Mouse (Mus musculus): Measurements from ENCODE around the gene Nxf1.

Nxf1 gene

DNA sequence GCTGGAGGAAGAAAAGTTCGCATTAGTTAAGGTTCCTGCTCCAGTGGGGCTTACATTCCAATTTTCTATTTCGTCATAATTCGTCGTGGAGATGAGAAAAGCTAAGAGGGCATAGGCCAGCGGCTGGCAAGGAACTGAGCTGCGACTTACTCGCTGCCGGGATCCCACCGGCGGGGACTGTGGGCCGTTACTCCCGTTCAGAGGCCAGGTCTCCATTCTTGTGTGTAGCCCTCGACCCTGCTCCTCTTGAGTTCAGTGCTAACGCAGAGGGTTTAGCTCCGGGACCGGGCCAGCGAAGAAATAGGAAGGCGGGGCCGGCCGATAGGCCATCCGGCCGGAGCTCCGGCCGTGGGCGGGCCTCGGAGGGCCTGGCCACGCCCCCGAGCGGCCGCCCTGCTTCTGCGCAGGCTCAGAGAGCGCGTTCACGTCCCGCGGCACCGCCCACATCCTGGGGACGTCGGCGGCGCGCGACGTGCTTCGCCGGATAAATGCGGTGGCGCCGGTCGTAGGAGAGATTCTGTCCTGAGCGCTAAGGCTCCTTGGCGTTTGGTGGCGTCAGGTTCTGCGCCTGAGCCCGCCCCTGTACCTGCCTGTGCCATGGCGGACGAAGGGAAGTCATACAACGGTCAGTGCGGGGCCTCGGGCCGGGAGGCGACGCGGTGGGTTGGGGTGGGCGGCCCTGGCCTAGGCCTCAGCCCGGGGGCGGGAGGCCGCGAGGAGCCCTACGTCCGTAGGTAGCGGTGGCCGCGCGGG is at the start of gene Nxf1:
TSS of gene Nxf1 (plus strand) at position 439 of the 753 bp plus-strand sequence.
- peak; percentile 91 for DNase-seq (ENCODE audit: low read depth, low spot score)

DNA sequence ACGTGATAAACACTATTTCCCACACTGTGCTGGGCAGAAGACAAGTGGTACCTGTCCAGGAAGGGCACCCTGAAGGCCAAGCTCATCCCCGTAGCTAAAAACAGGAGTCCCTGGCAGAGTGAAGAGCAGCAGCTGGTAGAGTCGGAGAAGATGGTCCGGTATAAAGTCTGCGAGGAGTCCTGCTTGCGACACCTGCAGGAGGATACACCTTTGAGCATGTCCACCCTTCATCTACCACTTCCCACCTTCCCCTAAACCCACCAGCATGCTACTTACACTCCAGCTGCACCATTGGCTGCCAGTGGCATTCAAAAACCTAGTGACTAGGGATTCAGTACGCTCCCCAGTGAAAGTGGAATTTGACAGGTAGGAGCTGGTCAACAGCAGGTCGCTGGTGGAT is 47.9 kb upstream of the Nxf1 start:
- DNase-seq (ENCODE audit: low read depth, low spot score), result no peak

DNA sequence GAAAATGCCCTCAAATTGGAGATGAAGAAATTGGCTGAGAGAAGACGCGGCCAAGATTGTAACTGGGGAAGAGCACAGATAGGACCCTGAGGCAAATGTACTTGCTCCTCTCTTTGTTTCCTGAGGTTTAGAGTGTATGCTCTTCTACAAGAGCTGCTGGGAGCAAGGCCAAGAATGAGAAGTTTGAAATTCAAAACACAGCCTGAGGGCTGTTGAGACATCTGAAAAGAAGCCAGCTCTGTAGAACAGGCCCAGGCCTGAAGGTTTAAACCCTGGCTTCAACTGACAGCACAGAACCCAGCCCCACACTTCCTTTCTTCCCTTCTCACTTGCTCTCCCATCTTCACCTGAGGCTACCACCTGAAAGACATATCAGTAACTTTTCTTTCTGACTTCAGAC is 46.8 kb upstream of the Nxf1 start:
- peak; percentile 96 for DNase-seq (ENCODE audit: low read depth, low spot score)

DNA sequence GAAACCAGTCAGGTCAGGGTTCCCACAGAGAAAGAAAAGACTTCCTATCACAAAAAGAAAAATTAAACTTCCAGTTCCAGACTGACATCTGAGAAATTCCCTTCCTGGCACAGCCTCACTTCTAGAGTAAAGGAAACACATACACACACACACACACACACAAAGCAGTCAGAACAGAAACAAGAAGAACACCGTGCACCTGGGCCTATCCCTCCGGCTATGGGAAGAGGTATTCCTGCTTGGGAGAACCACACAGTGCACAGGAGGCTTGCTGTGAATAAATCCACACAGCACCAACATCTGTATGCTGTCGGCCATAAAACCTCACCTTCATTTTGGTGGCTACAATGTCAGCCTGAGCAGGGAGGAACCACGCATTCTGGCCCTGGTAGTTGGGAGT is 45.4 kb upstream of the Nxf1 start:
- DNase-seq (ENCODE audit: low read depth, low spot score), result peak; percentile 38

DNA sequence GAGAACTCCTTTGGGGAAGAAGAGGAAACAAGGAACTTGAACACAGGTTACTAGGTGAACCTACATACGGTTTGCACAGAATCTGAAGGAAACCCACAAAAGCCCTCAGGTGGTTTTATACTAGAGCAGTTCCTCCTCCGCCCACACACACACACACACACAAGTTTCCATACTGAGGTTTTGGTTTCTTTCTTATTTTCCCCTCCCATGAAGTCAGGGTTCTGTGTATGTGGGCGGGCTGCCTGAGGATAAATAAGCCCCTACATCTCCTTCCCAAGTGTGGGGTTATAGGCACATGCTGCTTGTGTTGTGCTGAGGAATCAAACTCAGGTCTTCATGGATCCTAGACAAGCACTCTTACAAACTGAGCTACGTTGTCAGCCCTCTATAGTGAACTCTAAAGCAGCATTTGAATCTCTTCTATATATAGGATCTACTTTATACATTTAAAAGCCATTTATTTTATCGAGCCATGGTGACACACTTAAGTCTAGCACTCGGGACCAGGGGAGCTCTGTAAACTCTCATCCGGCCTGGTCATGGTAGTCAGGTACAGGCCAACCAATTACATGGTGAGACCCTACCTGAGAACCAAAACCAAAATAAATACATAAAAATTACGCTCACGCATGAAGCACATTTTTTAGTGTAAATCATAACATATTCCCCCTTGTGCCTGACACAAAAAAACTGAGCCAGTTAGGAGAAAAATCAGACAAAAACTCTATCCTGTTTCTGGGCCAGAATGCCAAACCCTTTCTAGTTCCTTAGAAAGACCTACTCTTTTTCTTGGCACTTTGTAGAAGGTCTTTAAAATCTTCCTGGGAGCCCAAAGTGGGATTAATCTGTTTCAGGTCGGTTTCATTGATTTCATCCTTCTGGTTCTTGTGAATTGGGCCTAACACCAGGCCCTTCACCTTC is 44.7 kb upstream of the Nxf1 start:
- peak; percentile 75 for DNase-seq (ENCODE audit: low read depth, low spot score)

DNA sequence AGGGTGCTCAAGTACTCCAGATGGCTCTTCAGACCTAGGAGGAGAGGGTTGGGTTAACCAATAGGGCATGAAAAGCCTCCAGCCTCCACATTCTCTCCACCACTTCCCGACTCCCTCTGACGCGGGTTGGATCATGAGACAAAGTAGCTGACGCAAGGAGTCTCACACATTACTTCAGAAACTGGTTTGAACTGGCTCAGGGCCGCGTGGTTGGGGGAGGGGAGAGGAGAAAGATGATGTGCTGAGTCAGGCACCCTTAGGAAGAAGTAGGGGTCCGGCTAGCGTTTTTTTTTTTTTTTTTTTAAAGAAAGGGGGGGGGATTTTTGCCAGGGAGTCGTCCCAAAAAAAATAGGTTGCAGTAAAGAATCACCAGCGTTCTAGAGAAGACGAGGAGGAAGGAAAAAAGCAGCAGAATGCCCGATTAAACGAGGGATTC is 44.0 kb upstream of the Nxf1 start:
- DNase-seq (ENCODE audit: low read depth, low spot score), result peak; percentile 99

DNA sequence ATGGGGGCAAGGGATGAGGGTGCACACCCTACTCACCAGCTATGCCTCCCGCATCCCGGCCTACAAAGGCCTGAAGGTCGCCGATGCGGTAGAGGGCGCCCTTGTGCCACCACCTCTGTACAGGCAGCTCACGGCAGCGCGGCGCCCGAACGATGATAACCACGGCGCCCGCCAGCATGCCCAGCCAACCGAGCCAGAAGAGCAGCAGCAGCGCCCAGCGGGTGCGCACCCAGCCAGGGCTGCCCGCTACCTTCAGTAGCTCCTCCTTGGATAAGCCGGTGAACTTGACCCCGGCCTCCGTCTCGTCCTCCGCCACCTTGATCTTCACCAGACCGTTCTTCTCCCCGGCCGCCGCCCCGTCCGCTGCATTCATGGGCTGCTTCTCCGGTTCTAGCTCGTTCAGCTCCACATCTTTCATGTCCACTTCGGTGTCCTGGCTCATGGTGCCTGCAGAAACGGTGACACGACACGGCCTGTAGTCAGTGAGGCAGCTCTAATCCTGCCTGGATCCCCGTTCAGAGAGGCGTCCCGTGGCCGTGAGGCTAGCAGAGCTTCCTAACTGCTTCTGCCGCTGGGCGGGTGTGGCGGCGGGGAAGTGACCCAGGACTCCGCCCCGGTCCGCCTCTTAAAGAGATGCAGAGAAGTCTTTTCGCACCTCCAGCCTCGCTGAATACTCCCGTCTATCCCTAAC is 43.4 kb upstream of the Nxf1 start:
- DNase-seq (ENCODE audit: low read depth, low spot score), result peak; percentile 93

DNA sequence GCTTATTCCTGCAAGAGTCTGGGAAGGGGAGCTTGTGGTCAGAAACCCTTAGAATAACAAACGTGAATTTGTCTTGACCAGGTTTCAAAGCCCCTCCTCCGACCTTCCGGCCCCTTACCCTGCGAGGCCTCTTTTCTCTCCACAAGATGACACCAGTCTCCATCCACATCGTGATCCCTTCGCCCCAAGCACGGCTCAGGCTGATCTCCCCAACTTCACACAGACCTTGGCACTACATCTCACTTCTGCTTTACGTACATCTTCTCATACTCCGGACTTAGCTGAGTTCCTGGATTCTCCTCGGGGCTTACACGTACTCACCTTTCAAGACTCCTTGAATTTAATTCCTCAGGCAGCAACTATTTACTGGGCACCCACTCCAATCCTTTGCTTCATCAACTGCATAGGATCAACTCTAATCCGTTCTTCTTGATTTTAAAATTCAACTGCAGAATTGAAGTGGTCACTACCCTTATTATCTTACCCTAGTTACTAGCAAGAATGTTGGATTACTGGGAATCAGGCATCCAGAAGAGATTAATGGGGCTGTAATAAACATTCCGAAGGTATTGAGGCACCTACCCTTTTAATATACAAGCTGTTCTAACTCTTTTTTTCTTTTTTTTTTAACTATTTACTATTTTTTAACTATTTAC is 42.7 kb upstream of the Nxf1 start:
- no peak for DNase-seq (ENCODE audit: low read depth, low spot score)

DNA sequence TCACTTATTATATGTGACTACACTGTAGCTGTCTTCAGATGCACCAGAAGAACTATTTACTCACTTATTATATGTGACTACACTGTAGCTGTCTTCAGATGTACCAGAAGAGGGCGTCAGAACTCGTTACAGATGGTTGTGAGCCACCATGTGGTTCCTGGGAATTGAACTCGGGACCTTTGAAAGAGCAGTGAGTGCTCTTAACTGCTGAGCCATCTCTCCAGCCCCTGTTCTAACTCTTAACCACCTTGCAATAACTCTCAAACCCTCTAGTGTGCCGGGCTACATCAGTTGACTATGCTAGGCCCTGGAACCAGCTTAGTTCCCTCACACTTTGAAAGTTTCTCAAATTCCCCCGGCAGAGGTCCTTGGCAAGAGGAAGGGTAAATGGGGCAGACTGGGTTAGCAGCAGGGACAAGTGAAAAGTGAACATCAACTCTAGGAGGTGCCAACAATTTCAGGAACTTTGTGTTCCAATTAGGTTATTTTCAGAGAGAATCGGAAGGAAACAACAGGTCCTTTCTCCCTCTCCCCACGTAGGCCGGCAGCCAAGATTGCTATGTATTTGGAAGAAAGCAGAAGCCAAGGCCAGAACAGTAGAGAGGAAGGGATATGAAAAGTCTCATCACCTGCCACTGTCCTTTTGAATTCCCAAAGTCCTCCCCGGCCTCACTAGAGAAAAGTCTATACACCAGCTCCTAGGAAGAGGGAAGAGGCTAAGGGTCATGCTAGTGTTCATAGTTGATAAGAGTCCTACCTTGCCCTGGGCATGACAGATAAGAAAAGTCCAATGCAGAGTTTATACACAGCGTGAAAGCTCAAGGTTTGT is 42.0 kb upstream of the Nxf1 start:
- no peak for DNase-seq (ENCODE audit: low read depth, low spot score)

DNA sequence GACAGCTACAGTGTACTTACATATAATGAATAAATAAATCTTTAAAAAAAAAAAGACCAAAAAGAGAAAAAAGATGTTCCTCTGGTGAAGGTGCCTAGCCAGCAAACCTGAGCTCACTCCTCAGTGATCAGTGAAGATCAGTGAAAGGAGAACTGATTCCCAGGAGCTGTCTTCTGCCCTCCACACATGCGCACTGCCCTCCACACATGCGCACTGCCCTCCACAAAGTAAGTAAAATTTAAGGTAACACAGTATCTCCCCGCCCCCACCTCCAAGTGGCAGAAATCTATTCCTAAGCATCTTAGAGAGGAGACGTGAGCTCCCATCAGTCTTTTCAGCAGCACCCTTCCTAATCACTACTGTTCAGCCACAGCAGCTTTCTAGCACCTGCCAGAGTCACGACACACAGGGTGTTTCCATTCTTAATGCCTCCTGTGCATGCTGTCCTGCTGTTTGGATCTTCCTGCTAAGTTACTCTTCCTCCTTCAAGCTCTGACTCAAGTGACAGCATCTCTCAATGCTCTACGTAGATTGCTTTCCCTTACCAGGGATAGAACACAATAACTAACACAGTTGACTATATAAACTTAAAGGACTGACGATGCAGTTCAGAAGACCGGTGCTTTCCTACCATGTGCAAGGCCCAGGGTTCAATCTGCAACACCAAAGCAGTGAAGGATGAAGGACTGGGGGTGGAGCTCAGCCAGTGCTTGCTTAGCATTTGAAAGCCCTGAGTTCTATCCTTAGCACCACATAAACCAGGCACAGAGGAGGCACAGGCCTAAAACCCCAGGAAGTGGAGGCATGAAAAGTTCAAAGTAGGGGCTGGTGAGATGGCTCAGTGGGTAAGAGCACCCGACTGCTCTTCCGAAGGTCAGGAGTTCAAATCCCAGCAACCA is 40.8 kb upstream of the Nxf1 start:
- no peak for DNase-seq (ENCODE audit: low read depth, low spot score)

DNA sequence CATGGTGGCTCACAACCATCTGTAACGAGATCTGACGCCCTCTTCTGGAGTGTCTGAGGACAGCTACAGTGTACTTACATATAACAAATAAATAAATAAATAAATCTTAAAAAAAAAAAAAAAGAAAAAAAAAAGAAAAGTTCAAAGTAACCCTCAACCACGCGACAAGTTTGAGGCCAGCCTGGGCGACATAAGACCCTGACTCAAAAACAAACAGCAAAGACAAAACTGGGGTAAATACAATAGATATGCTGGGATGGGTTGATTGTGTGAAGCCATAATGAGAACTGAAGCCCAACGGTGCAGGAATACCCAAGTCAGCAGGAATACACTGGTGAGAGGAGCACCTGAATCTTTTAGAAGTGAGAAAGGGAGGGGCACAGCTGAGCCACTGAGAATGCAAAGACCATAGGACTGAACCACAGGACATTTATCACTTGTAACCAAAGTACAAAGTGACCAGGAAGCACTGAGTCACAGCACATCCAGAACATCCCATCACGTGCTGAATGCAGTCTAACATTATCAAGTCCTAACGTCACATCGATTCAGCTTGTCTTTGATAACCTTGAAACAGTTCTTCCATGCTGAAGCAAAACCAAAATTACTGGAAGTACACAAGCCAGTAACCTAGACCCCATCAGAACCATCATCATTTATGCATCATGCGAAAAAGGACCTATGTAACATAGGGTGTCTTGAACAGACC is 40.0 kb upstream of the Nxf1 start:
- no peak for DNase-seq (ENCODE audit: low read depth, low spot score)

DNA sequence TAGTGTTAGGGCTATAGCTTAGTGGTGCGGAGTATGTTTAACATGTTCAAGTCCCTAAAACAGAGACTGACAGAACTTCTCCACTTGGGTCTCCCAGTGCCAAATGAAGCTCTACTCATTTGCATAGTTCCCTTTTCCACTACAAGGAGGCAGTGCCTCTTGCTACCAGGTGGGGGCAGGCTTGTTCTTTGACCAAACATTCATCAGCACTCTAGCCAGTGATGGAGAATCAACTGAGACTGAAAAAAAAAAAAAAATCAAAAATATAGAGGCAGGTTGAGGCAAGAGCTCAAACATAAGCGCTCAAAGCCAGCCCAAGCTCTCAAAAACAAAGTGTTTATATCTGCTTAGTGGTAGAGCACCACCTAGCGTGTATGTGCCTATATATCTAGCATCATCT is 38.5 kb upstream of the Nxf1 start:
- DNase-seq (ENCODE audit: low read depth, low spot score), result peak; percentile 90

DNA sequence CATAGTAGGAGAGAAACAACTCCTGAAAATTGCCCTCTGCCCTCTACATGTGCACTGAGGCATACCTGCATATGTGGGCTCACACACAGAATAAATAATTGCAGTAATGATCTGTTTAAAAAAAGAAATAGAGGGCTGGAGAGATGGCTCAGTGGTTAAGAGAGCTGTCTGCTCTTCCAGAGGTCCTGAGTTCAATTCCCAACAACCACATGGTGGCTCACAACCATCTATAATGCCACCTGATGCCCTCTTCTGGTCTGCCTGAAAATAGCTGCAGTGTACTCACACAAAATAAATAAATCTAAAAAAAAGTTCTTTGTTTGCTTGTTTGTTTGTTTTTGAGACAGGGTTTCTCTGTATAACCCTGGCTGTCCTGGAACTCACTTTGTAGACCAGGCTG is 37.8 kb upstream of the Nxf1 start:
- DNase-seq (ENCODE audit: low read depth, low spot score), result peak; percentile 64

DNA sequence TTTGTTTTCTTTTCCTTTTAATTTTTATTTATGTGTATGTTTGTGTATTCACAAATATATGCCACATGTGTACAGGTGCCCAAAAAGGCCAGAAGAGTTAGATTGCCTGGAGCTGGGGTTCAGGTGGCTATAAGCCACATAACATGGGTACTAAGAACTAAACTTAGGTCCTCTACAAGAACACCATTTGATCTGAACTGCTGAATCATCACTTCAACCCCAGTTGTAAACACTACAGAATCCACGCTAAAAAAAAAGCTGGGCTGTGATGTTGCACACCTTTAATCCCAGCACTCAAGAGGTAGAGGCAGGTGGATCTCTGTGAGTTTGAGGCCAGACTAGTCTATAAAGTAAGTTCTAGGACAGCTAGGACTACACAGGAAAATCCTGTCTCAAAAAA is 35.5 kb upstream of the Nxf1 start:
- no peak for DNase-seq (ENCODE audit: low read depth, low spot score)

DNA sequence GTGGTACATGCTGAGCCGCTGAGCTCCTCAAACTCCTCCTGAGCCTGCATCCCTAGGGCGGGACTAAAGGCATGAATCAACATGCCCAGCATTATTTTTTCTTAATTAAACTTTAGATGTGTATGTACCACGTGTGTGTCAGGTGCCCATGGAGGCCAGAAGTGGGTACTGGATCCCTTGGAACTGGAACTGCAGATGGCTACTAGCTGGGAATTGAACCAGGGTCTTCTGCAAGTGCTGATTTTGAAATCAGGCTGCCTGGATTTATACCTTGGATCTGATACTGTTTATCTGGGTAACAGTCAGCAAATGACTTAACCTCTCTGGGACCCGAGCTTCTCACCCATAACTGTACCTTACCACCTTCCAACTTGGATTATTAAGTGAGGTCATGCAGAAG is 34.9 kb upstream of the Nxf1 start:
- DNase-seq (ENCODE audit: low read depth, low spot score), result peak; percentile 39

DNA sequence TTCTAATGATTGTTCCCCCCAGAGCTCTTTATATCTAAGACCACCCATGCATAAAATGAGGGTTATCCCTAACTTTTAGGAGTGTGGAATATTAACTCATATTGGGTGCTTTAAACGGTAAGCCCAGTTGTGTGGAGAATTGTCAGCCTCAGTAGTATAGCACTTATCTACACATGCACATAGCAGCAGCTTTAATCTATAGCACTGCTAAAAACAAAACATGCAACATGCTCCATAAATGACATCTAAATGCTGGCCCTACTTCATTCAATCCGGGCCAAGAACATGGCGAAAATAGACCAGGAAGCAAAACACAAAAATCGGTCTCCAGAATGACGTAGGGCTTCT is 34.3 kb upstream of the Nxf1 start:
- no peak for DNase-seq (ENCODE audit: low read depth, low spot score)

DNA sequence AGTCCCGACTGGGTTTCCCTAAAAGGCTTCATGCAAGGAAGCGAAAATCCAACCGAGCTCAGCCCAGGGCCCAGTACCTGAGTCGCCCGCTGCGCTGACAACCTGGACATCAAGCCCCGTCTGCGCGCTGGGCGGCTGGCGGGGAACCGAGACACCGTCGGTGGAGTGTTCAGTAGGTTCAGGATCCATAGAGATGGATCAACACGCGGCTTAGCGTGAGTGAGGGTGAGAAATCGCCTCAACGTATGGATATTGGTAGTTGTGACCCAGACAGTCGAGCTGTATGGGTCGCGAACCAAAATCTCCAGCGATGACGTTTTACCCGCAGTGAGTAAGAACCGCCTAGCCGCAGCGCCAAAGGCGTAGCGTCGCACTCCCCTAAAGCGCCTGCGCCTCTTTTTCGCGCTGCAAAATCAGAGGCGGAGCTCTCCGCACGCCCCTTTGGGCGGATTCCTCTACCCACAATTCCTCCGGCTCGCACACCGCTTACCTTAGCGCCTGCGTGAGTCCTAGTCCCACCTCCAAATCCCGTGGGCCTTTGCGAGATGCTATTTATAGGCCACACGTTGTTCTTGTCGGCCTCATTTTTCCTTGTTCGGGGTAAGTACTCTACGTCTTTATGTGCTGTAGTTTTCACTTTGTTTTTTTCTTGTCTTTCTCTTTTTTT is 33.8 kb upstream of the Nxf1 start, which contains the start of gene Slc3a2:
TSS of gene Slc3a2 (minus strand) at position 463 of the 667 bp plus-strand sequence.
- peak; percentile 99 for DNase-seq (ENCODE audit: low read depth, low spot score)

DNA sequence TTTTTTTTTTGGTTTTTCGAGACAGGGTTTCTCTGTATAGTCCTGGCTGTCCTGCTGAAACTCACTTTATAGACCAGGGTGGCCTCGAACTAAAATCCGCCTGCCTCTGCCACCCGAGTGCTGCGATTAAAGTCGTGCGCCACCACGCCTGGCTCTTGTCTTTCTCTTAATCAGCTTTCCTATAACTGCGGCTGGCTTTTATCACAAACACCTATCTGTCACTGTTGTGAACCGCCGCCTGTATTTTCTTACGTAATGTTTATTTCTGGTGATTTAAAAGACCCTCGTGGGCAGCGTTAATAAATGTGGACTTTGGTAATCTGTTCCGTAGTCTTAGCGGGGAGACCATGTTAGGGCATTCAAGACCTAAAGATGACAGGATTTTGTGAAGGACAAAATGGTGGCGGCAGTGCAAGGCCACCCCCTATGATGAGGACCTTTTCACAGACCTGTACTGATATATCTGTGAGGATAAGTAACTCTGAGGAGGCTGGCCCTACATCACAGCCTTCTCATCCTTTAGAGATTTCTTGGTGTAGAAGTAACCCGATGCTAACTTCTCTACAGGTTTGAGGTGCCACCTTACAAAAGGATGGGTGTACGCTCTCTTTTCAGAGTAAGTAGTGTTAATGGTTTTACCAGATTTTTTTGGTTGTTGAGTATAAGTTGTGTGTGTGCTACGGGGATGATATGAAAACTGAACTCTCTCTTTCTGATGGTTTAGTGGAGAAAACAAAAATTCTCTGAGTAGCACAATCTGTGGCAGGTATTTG is 33.1 kb upstream of the Nxf1 start:
- DNase-seq (ENCODE audit: low read depth, low spot score), result peak; percentile 45
